Mouse (Mus musculus) testis, postnatal 14 days (tissue): ENCODE data around the gene Tm4sf5.

Experiments
- DNase-seq: peaks from one replicate; pipeline ENCODE4 v3.0.0; 2021; ENCODE audit warnings: low spot score

Tm4sf5 gene

GRCm38 (mm10) chr11:70541415-70541814 is 36.4 kb downstream of the Tm4sf5 start:
- no peak for DNase-seq

- no peak for DNase-seq
These were observed 39.5 kb downstream of the Tm4sf5 start for GRCm38 (mm10) chr11:70544496-70544895.

GRCm38 (mm10) chr11:70551526-70551925 is 46.5 kb downstream of the Tm4sf5 start:
- DNase-seq = no peak

GRCm38 (mm10) chr11:70553940-70554339 is 48.9 kb downstream of the Tm4sf5 start:
- no peak for DNase-seq

GRCm38 (mm10) chr11:70557545-70557944 is 52.5 kb downstream of the Tm4sf5 start:
- DNase-seq = no peak
